Mouse (Mus musculus): ENCODE measurements around the gene Yars2. TPM values are rescaled to one million over a fixed set of nuclear protein-coding genes. Genes with fewer than 3 reads are reported as not detected.
"Not testable (repeated sequence)": the region's sequence is repeated elsewhere in the genome, so short reads cannot be mapped to it uniquely, and the experiment has no call there.

Yars2 gene
- total and polyA plus RNA-seq, 2 experiments from 2014 or later: 31.3 to 75.8 TPM

DNA sequence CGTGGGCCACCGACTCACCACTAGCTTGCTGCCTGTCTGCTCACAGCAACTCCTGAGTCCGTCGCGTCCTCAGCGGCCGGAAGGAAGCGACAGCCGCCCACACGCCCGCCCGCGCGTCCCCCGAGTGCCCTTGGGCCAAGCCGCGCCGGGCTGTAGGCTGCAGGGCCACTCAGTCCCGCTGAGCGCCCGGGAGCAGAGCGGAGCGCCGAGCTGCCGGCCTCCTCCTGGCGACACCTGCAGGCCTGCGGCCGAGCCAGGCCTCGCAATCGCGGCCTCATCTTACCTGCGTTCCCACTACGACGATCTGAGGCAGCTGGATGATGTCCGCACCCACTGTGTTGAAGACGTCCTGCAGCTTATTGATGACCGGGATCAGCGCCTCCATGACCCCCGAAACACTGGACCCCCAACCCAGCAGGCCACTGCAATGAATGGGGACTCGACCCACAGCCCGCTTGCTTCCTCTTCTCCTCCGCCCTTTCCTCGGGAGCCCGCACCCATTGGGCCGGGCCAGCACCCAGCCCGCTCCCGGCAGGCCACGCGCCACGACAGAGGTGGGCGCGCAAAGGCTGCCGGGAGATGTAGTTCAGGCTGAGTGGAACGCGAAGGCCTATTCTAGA, 55.8 kb downstream of the Yars2 start, which contains the start of gene Dnm1l:
Dnm1l (minus strand) TSS at position 479 of the 620 bp plus-strand sequence.
- H3K4me3 ChIP-seq (ENCODE audit: low read depth, low read length): peak within 1 kb of the TSS; percentile 72
- whole genome bisulfite sequencing: 2% methylated on average over 55 of the region's 55 CpGs
- H3K9me3 ChIP-seq (replicated peaks; ENCODE audit: control insufficient read depth, low read length): no peaks in the 10 kb centered on the region
- peak; percentile 98 for ATAC-seq (ENCODE audit: insufficient read depth, low read depth)
- peak; percentile 88 for DNase-seq (ENCODE audit: low spot score)
- H3K27me3 ChIP-seq (ENCODE audit: control insufficient read depth, insufficient read depth, low read length): no peaks in the 10 kb centered on the region
- H3K9ac ChIP-seq (replicated peaks; ENCODE audit: low read depth, low read length): peak within 1 kb of the TSS; percentile 75
- H3K4me2 ChIP-seq (ENCODE audit: low read depth, low read length): peak within 1 kb of the TSS; percentile 84
- H3K27ac ChIP-seq (ENCODE audit: low read depth): peak within 1 kb of the TSS; percentile 94
- 0 out of 2 replicates have a peak, but pooled peaks cover 2% of the 10 kb centered on the region for H3K36me3 ChIP-seq (replicated peaks; ENCODE audit: control insufficient read depth, insufficient read depth, low read length)
- peaks cover 11% of the 10 kb centered on the region for H3K4me1 ChIP-seq (ENCODE audit: control insufficient read depth, insufficient read depth)
- TF ChIP-seq EP300 (IDR thresholded peaks at IDR 0.05; ENCODE audit: low read depth) (0 out of 2 replicates have a peak, but pooled peaks have one; percentile 25), CTCF (IDR thresholded peaks at IDR 0.05; ENCODE audit: low read depth) (peak; percentile 31; the same call in 1 of the 2 replicates)

- DNase-seq (ENCODE audit: low spot score); ATAC-seq (ENCODE audit: insufficient read depth, low read depth); H3K27me3 ChIP-seq (ENCODE audit: control insufficient read depth, insufficient read depth, low read length); H3K36me3 ChIP-seq (replicated peaks; ENCODE audit: control insufficient read depth, insufficient read depth, low read length); H3K9me3 ChIP-seq (replicated peaks; ENCODE audit: control insufficient read depth, low read length): not testable (repeated sequence)
- Histone ChIP-seq H3K4me3 (ENCODE audit: low read depth, low read length) (peak overlapping the region; percentile 72), H3K4me2 (ENCODE audit: low read depth, low read length) (peak overlapping the region; percentile 84), H3K9ac (replicated peaks; ENCODE audit: low read depth, low read length) (peak overlapping the region; percentile 75; the same call in 1 of the 2 replicates), H3K4me1 (ENCODE audit: control insufficient read depth, insufficient read depth) (peaks cover 11% of the 10 kb centered on the region), H3K27ac (ENCODE audit: low read depth) (peak overlapping the region; percentile 94; the same call in 1 of the 2 replicates)
- 48% methylated on average over 9 of the region's 9 CpGs for WGBS
Observed at GRCm38 (mm10) chr16:16359101-16359482, 56.3 kb downstream of the Yars2 start.

Other genes with a start within 250 kb of the Yars2 start
- 172 and 198 TPM in 2 replicates for gene Pkp2, start 89.6 kb upstream of the Yars2 start, total RNA-seq (2014; rRNA removed; ENCODE audit: low replicate concordance)
- 103 and 107 TPM in 2 replicates for gene Pkp2, start 89.6 kb upstream of the Yars2 start, polyA plus RNA-seq (2015; fragmentation: Nextera tagmentation; extraction: Ambion mirVana)
- gene Dnm1l, start 56.0 kb downstream of the Yars2 start, total RNA-seq (2014; rRNA removed; ENCODE audit: low replicate concordance): 49.6 and 55.3 TPM in 2 replicates
- gene Dnm1l, start 56.0 kb downstream of the Yars2 start, polyA plus RNA-seq (2015; fragmentation: Nextera tagmentation; extraction: Ambion mirVana): 64.6 and 66.1 TPM in 2 replicates

Measured in heart, postnatal 0 days (tissue).